Mouse (Mus musculus): ENCODE results near the gene Gnb4. TPM values are rescaled to one million over a fixed set of nuclear protein-coding genes. Genes with fewer than 3 reads are reported as not detected.

Gnb4 gene
- polyA plus RNA-seq, 1 experiment from 2014 or later = 27.2 TPM

GRCm38 (mm10) chr3:32628141-32628540 lies 11.8 kb upstream of the Gnb4 start:
- Histone ChIP-seq H3K4me2 (no peak overlapping the region), H3K4me1 (replicated peaks; ENCODE audit: control insufficient read depth, insufficient read depth, low read length) (no peaks in the 10 kb centered on the region), H3K4me3 (ENCODE audit: low read depth, low read length) (no peak overlapping the region), H3K9me3 (ENCODE audit: control insufficient read depth, low read length) (no peaks in the 10 kb centered on the region), H3K36me3 (ENCODE audit: control insufficient read depth, insufficient read depth, low read length) (no peaks in the 10 kb centered on the region), H3K27ac (ENCODE audit: low read depth, low read length) (no peak overlapping the region), H3K27me3 (replicated peaks; ENCODE audit: control insufficient read depth, insufficient read depth, low read length) (no peaks in the 10 kb centered on the region), H3K9ac (ENCODE audit: low read depth, low read length) (no peak overlapping the region)
- DNase-seq (ENCODE audit: low spot score) (no peak), ATAC-seq (replicated peaks; ENCODE audit: low FRiP score) (no peak)
- 75% methylated on average over 7 of the region's 7 CpGs for WGBS

- Histone ChIP-seq H3K4me2 (no peak overlapping the region), H3K4me3 (ENCODE audit: low read depth, low read length) (no peak overlapping the region), H3K36me3 (ENCODE audit: control insufficient read depth, insufficient read depth, low read length) (no peaks in the 10 kb centered on the region), H3K27ac (ENCODE audit: low read depth, low read length) (no peak overlapping the region), H3K9ac (ENCODE audit: low read depth, low read length) (no peak overlapping the region), H3K27me3 (replicated peaks; ENCODE audit: control insufficient read depth, insufficient read depth, low read length) (no peaks in the 10 kb centered on the region), H3K9me3 (ENCODE audit: control insufficient read depth, low read length) (no peaks in the 10 kb centered on the region), H3K4me1 (replicated peaks; ENCODE audit: control insufficient read depth, insufficient read depth, low read length) (0 out of 2 replicates have a peak, but pooled peaks cover under 1% of the 10 kb centered on the region)
- DNase-seq (ENCODE audit: low spot score) = no peak
- no peak for ATAC-seq (replicated peaks; ENCODE audit: low FRiP score)
- WGBS = 71% methylated on average over 3 of the region's 3 CpGs
Measured at GRCm38 (mm10) chr3:32622106-32622505, 5.7 kb upstream of the Gnb4 start.

- 82% methylated on average over 1 of the region's 1 CpGs for WGBS
- H3K9ac ChIP-seq (ENCODE audit: low read depth, low read length) = no peak overlapping the region
- no peaks in the 10 kb centered on the region for H3K36me3 ChIP-seq (ENCODE audit: control insufficient read depth, insufficient read depth, low read length)
- no peak overlapping the region for H3K27ac ChIP-seq (ENCODE audit: low read depth, low read length)
- no peak for DNase-seq (ENCODE audit: low spot score)
- H3K4me2 ChIP-seq = no peak overlapping the region
- H3K27me3 ChIP-seq (replicated peaks; ENCODE audit: control insufficient read depth, insufficient read depth, low read length) = no peaks in the 10 kb centered on the region
- 0 out of 2 replicates have a peak, but pooled peaks cover 3% of the 10 kb centered on the region for H3K4me1 ChIP-seq (replicated peaks; ENCODE audit: control insufficient read depth, insufficient read depth, low read length)
- ATAC-seq (replicated peaks; ENCODE audit: low FRiP score) = no peak
- no peaks in the 10 kb centered on the region for H3K9me3 ChIP-seq (ENCODE audit: control insufficient read depth, low read length)
- no peak overlapping the region for H3K4me3 ChIP-seq (ENCODE audit: low read depth, low read length)
Measured at GRCm38 (mm10) chr3:32621658-32622057, 5.3 kb upstream of the Gnb4 start.

- H3K9ac ChIP-seq (ENCODE audit: low read depth, low read length) = peak overlapping the region; percentile 75; the same call in 1 of the 2 replicates
- WGBS = 23% methylated on average over 16 of the region's 16 CpGs
- H3K4me1 ChIP-seq (replicated peaks; ENCODE audit: control insufficient read depth, insufficient read depth, low read length) = 0 out of 2 replicates have a peak, but pooled peaks cover 3% of the 10 kb centered on the region
- H3K4me2 ChIP-seq = peak overlapping the region; percentile 76
- H3K36me3 ChIP-seq (ENCODE audit: control insufficient read depth, insufficient read depth, low read length) = no peaks in the 10 kb centered on the region
- H3K4me3 ChIP-seq (ENCODE audit: low read depth, low read length) = peak overlapping the region; percentile 74
- H3K9me3 ChIP-seq (ENCODE audit: control insufficient read depth, low read length) = no peaks in the 10 kb centered on the region
- H3K27ac ChIP-seq (ENCODE audit: low read depth, low read length) = no peak overlapping the region
- no peak for DNase-seq (ENCODE audit: low spot score)
- peak; percentile 48 for ATAC-seq (replicated peaks; ENCODE audit: low FRiP score)
- H3K27me3 ChIP-seq (replicated peaks; ENCODE audit: control insufficient read depth, insufficient read depth, low read length) = no peaks in the 10 kb centered on the region
Measured at GRCm38 (mm10) chr3:32617053-32617642, 763 bp upstream of the Gnb4 start.

GRCm38 (mm10) chr3:32616006-32616330 lies 417 bp downstream of the Gnb4 start:
- peak overlapping the region; percentile 76 for H3K4me2 ChIP-seq
- 18% methylated on average over 5 of the region's 14 CpGs for WGBS
- H3K27ac ChIP-seq (ENCODE audit: low read depth, low read length) = peak overlapping the region; percentile 21; the same call in 1 of the 2 replicates
- no peak for DNase-seq (ENCODE audit: low spot score)
- 0 out of 2 replicates have a peak, but pooled peaks cover 3% of the 10 kb centered on the region for H3K4me1 ChIP-seq (replicated peaks; ENCODE audit: control insufficient read depth, insufficient read depth, low read length)
- no peaks in the 10 kb centered on the region for H3K27me3 ChIP-seq (replicated peaks; ENCODE audit: control insufficient read depth, insufficient read depth, low read length)
- peak overlapping the region; percentile 74 for H3K4me3 ChIP-seq (ENCODE audit: low read depth, low read length)
- peak overlapping the region; percentile 75 for H3K9ac ChIP-seq (ENCODE audit: low read depth, low read length)
- ATAC-seq (replicated peaks; ENCODE audit: low FRiP score) = no peak; the same call in 1 of the 2 replicates
- no peaks in the 10 kb centered on the region for H3K36me3 ChIP-seq (ENCODE audit: control insufficient read depth, insufficient read depth, low read length)
- no peaks in the 10 kb centered on the region for H3K9me3 ChIP-seq (ENCODE audit: control insufficient read depth, low read length)

- no peak for DNase-seq (ENCODE audit: low spot score)
- Histone ChIP-seq H3K27ac (ENCODE audit: low read depth, low read length) (no peak overlapping the region), H3K4me3 (ENCODE audit: low read depth, low read length) (peak overlapping the region; percentile 74; the same call in 1 of the 2 replicates), H3K4me2 (peak overlapping the region; percentile 76), H3K9ac (ENCODE audit: low read depth, low read length) (no peak overlapping the region), H3K4me1 (replicated peaks; ENCODE audit: control insufficient read depth, insufficient read depth, low read length) (0 out of 2 replicates have a peak, but pooled peaks cover 3% of the 10 kb centered on the region), H3K36me3 (ENCODE audit: control insufficient read depth, insufficient read depth, low read length) (no peaks in the 10 kb centered on the region), H3K9me3 (ENCODE audit: control insufficient read depth, low read length) (no peaks in the 10 kb centered on the region), H3K27me3 (replicated peaks; ENCODE audit: control insufficient read depth, insufficient read depth, low read length) (no peaks in the 10 kb centered on the region)
- ATAC-seq (replicated peaks; ENCODE audit: low FRiP score) = no peak
- 58% methylated on average over 5 of the region's 5 CpGs for WGBS
Measured at GRCm38 (mm10) chr3:32615376-32615775, 1.0 kb downstream of the Gnb4 start.

GRCm38 (mm10) chr3:32614786-32615185 lies 1.6 kb downstream of the Gnb4 start:
- no peak overlapping the region for H3K4me2 ChIP-seq

GRCm38 (mm10) chr3:32611606-32612170 lies 4.7 kb downstream of the Gnb4 start:
- H3K4me1 ChIP-seq (replicated peaks; ENCODE audit: control insufficient read depth, insufficient read depth, low read length) = no peaks in the 10 kb centered on the region
- DNase-seq (ENCODE audit: low spot score) (no peak), ATAC-seq (replicated peaks; ENCODE audit: low FRiP score) (no peak)
- no peak overlapping the region for H3K27ac ChIP-seq (ENCODE audit: low read depth, low read length)
- no peak overlapping the region for H3K4me3 ChIP-seq (ENCODE audit: low read depth, low read length)
- H3K9me3 ChIP-seq (ENCODE audit: control insufficient read depth, low read length) = no peaks in the 10 kb centered on the region
- no peaks in the 10 kb centered on the region for H3K36me3 ChIP-seq (ENCODE audit: control insufficient read depth, insufficient read depth, low read length)
- H3K9ac ChIP-seq (ENCODE audit: low read depth, low read length) = no peak overlapping the region
- WGBS = 72% methylated on average over 11 of the region's 11 CpGs
- no peaks in the 10 kb centered on the region for H3K27me3 ChIP-seq (replicated peaks; ENCODE audit: control insufficient read depth, insufficient read depth, low read length)
- H3K4me2 ChIP-seq = no peak overlapping the region

More at GRCm38 (mm10) chr3:32614786-32615185, 1.6 kb downstream of the Gnb4 start:
- Histone ChIP-seq H3K27ac (ENCODE audit: low read depth, low read length) (no peak overlapping the region), H3K4me3 (ENCODE audit: low read depth, low read length) (no peak overlapping the region), H3K27me3 (replicated peaks; ENCODE audit: control insufficient read depth, insufficient read depth, low read length) (no peaks in the 10 kb centered on the region), H3K36me3 (ENCODE audit: control insufficient read depth, insufficient read depth, low read length) (no peaks in the 10 kb centered on the region), H3K9ac (ENCODE audit: low read depth, low read length) (no peak overlapping the region), H3K4me1 (replicated peaks; ENCODE audit: control insufficient read depth, insufficient read depth, low read length) (0 out of 2 replicates have a peak, but pooled peaks cover 3% of the 10 kb centered on the region), H3K9me3 (ENCODE audit: control insufficient read depth, low read length) (no peaks in the 10 kb centered on the region)
- ATAC-seq (replicated peaks; ENCODE audit: low FRiP score) = no peak
- 83% methylated on average over 2 of the region's 2 CpGs for WGBS
- no peak for DNase-seq (ENCODE audit: low spot score)

- Histone ChIP-seq H3K9me3 (ENCODE audit: control insufficient read depth, low read length) (no peaks in the 10 kb centered on the region), H3K4me2 (no peak overlapping the region), H3K4me1 (replicated peaks; ENCODE audit: control insufficient read depth, insufficient read depth, low read length) (no peaks in the 10 kb centered on the region), H3K4me3 (ENCODE audit: low read depth, low read length) (no peak overlapping the region), H3K27ac (ENCODE audit: low read depth, low read length) (no peak overlapping the region), H3K36me3 (ENCODE audit: control insufficient read depth, insufficient read depth, low read length) (no peaks in the 10 kb centered on the region), H3K27me3 (replicated peaks; ENCODE audit: control insufficient read depth, insufficient read depth, low read length) (no peaks in the 10 kb centered on the region), H3K9ac (ENCODE audit: low read depth, low read length) (no peak overlapping the region)
- no peak for ATAC-seq (replicated peaks; ENCODE audit: low FRiP score)
- WGBS = 34% methylated on average over 7 of the region's 7 CpGs
- DNase-seq (ENCODE audit: low spot score) = no peak
Measured at GRCm38 (mm10) chr3:32610560-32610959, 5.8 kb downstream of the Gnb4 start.

Measured in liver, embryonic 11.5 days (tissue).